Mouse (Mus musculus): Measurements from ENCODE around the gene Gnb2. TPM values are rescaled to one million over a fixed set of nuclear protein-coding genes. Genes with fewer than 3 reads are reported as not detected.

Gnb2 gene
- polyA plus RNA-seq, 1 experiment, result 645 TPM

- H3K27ac ChIP-seq (ENCODE audit: insufficient read depth, low read depth, low read length), result no peak overlapping the region
- 76% methylated on average over 12 of the region's 12 CpGs for WGBS
- no peak for DNase-seq
Measured at GRCm38 (mm10) chr5:137569031-137569430, 35.7 kb upstream of the Gnb2 start.

DNA sequence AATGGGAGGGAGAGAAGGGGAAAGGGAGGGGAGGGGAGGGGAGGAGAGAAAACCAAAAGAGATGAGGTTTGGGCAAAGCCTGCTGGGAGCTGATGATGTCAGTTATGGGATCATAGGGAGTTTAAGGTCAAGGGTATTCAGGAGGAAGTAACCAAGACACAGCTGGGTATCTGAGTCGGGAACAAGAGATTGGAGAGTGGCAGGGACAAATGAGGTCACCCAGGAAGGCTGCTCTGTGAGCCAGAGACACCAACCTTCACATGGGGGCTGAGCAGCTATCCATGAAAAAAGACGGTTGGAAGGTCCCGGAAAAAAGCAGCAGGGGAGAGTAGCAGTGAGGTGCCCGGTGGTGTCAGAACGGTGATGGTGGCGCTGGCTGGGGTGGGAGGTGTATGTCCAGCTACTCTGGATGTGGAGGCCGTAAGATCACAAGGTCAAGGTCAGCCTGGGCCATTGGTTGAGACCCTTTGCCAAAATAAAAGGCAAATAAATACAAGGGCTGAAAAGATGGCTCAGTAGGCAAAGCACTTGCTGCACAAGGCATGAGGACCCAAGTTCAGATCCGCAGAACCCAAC lies 35.0 kb upstream of the Gnb2 start:
- no peaks in the 10 kb centered on the region for H3K4me1 ChIP-seq (ENCODE audit: control insufficient read depth, insufficient read depth, low read length)
- H3K27ac ChIP-seq (ENCODE audit: insufficient read depth, low read depth, low read length), result no peak overlapping the region
- TF ChIP-seq CTCF (conservative IDR thresholded peaks at IDR 0.05; ENCODE audit: insufficient read depth, insufficient read length, low read depth, low read length), result no peak
- no peak overlapping the region for H3K4me3 ChIP-seq (ENCODE audit: insufficient read depth, low read depth, low read length)
- 68% methylated on average over 8 of the region's 8 CpGs for WGBS
- DNase-seq, result no peak
- no peaks in the 10 kb centered on the region for H3K27me3 ChIP-seq (replicated peaks; ENCODE audit: control insufficient read depth, insufficient read depth, low read length)
- H3K36me3 ChIP-seq (ENCODE audit: control insufficient read depth, insufficient read depth, low read length), result no peaks in the 10 kb centered on the region

More at GRCm38 (mm10) chr5:137569031-137569430, 35.7 kb upstream of the Gnb2 start:
- Histone ChIP-seq H3K4me3 (ENCODE audit: insufficient read depth, low read depth, low read length) (no peak overlapping the region), H3K36me3 (ENCODE audit: control insufficient read depth, insufficient read depth, low read length) (no peaks in the 10 kb centered on the region), H3K27me3 (replicated peaks; ENCODE audit: control insufficient read depth, insufficient read depth, low read length) (no peaks in the 10 kb centered on the region), H3K4me1 (ENCODE audit: control insufficient read depth, insufficient read depth, low read length) (no peaks in the 10 kb centered on the region)
- TF ChIP-seq CTCF (conservative IDR thresholded peaks at IDR 0.05; ENCODE audit: insufficient read depth, insufficient read length, low read depth, low read length) (no peak), POLR2A (IDR thresholded peaks at IDR 0.05; ENCODE audit: low read depth, low read length) (no peak)

DNA sequence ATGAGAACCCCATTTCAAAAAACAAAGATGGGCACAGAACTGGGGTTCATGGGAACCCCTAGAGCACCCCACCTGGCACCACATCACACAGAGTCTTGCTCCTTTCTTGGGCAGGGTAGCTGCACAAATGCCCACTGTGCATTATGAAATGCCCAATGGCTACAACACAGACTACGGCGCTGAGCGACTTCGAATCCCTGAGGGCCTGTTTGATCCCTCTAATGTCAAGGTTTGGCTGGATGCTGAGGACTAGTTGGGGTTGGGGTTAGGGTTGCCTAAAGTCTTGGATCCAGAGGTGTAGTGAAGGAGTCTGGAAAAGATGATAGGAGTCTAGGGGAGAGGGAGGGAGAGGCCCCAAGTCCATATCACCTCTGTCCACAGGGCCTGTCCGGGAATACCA lies 33.1 kb upstream of the Gnb2 start:
- DNase-seq, result no peak
- no peaks in the 10 kb centered on the region for H3K4me1 ChIP-seq (ENCODE audit: control insufficient read depth, insufficient read depth, low read length)
- no peak overlapping the region for H3K4me3 ChIP-seq (ENCODE audit: insufficient read depth, low read depth, low read length)
- WGBS, result 97% methylated on average over 5 of the region's 5 CpGs
- no peak overlapping the region for H3K27ac ChIP-seq (ENCODE audit: insufficient read depth, low read depth, low read length)
- TF ChIP-seq CTCF (conservative IDR thresholded peaks at IDR 0.05; ENCODE audit: insufficient read depth, insufficient read length, low read depth, low read length) (no peak), POLR2A (IDR thresholded peaks at IDR 0.05; ENCODE audit: low read depth, low read length) (no peak)
- no peaks in the 10 kb centered on the region for H3K36me3 ChIP-seq (ENCODE audit: control insufficient read depth, insufficient read depth, low read length)
- no peaks in the 10 kb centered on the region for H3K27me3 ChIP-seq (replicated peaks; ENCODE audit: control insufficient read depth, insufficient read depth, low read length)

DNA sequence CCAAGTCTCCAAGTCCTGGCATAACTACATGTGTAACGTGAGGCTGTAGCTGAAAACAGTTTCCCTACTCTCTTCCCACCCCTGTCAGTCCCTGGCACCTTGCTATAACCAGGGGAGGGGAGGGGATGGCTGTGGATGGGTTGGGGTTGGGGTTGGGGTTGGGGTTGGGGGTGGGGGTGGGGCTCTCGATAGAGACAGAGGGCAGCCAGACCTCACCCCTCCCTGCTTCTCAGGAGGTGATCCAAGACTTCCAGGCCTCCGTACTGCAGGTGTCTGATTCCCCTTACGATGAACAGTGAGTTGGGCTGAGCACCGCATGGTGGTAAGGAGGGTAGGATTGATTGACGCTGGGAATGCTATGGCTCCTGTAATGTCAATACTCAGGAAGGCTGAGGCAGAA lies 32.4 kb upstream of the Gnb2 start:
- H3K4me3 ChIP-seq (ENCODE audit: insufficient read depth, low read depth, low read length), result no peak overlapping the region
- no peaks in the 10 kb centered on the region for H3K36me3 ChIP-seq (ENCODE audit: control insufficient read depth, insufficient read depth, low read length)
- no peak overlapping the region for H3K27ac ChIP-seq (ENCODE audit: insufficient read depth, low read depth, low read length)
- no peaks in the 10 kb centered on the region for H3K27me3 ChIP-seq (replicated peaks; ENCODE audit: control insufficient read depth, insufficient read depth, low read length)
- DNase-seq, result no peak
- WGBS, result 76% methylated on average over 6 of the region's 6 CpGs
- TF ChIP-seq POLR2A (IDR thresholded peaks at IDR 0.05; ENCODE audit: low read depth, low read length), result no peak
- TF ChIP-seq CTCF (conservative IDR thresholded peaks at IDR 0.05; ENCODE audit: insufficient read depth, insufficient read length, low read depth, low read length), result no peak
- H3K4me1 ChIP-seq (ENCODE audit: control insufficient read depth, insufficient read depth, low read length), result no peaks in the 10 kb centered on the region

- H3K4me1 ChIP-seq (ENCODE audit: control insufficient read depth, insufficient read depth, low read length), result no peaks in the 10 kb centered on the region
- no peaks in the 10 kb centered on the region for H3K27me3 ChIP-seq (replicated peaks; ENCODE audit: control insufficient read depth, insufficient read depth, low read length)
- 81% methylated on average over 10 of the region's 10 CpGs for WGBS
- H3K36me3 ChIP-seq (ENCODE audit: control insufficient read depth, insufficient read depth, low read length), result no peaks in the 10 kb centered on the region
- TF ChIP-seq POLR2A (IDR thresholded peaks at IDR 0.05; ENCODE audit: low read depth, low read length) (no peak), CTCF (conservative IDR thresholded peaks at IDR 0.05; ENCODE audit: insufficient read depth, insufficient read length, low read depth, low read length) (no peak)
- DNase-seq, result no peak
- H3K4me3 ChIP-seq (ENCODE audit: insufficient read depth, low read depth, low read length), result no peak overlapping the region
- H3K27ac ChIP-seq (ENCODE audit: insufficient read depth, low read depth, low read length), result no peak overlapping the region
Measured at GRCm38 (mm10) chr5:137562965-137563364, 29.7 kb upstream of the Gnb2 start.

- WGBS, result 63% methylated on average over 6 of the region's 6 CpGs
- DNase-seq, result no peak
- Histone ChIP-seq H3K36me3 (ENCODE audit: control insufficient read depth, insufficient read depth, low read length) (no peaks in the 10 kb centered on the region), H3K4me1 (ENCODE audit: control insufficient read depth, insufficient read depth, low read length) (no peaks in the 10 kb centered on the region), H3K4me3 (ENCODE audit: insufficient read depth, low read depth, low read length) (no peak overlapping the region), H3K27me3 (replicated peaks; ENCODE audit: control insufficient read depth, insufficient read depth, low read length) (no peaks in the 10 kb centered on the region), H3K27ac (ENCODE audit: insufficient read depth, low read depth, low read length) (no peak overlapping the region)
- TF ChIP-seq POLR2A (IDR thresholded peaks at IDR 0.05; ENCODE audit: low read depth, low read length), result no peak
- no peak for TF ChIP-seq CTCF (conservative IDR thresholded peaks at IDR 0.05; ENCODE audit: insufficient read depth, insufficient read length, low read depth, low read length)
Measured at GRCm38 (mm10) chr5:137561556-137561955, 28.2 kb upstream of the Gnb2 start.

GRCm38 (mm10) chr5:137553898-137554297 lies 20.6 kb upstream of the Gnb2 start:
- 49% methylated on average over 11 of the region's 11 CpGs for WGBS
- Histone ChIP-seq H3K27ac (ENCODE audit: insufficient read depth, low read depth, low read length) (no peak overlapping the region), H3K36me3 (ENCODE audit: control insufficient read depth, insufficient read depth, low read length) (no peaks in the 10 kb centered on the region), H3K4me1 (ENCODE audit: control insufficient read depth, insufficient read depth, low read length) (no peaks in the 10 kb centered on the region), H3K4me3 (ENCODE audit: insufficient read depth, low read depth, low read length) (no peak overlapping the region), H3K27me3 (replicated peaks; ENCODE audit: control insufficient read depth, insufficient read depth, low read length) (no peaks in the 10 kb centered on the region)
- TF ChIP-seq POLR2A (IDR thresholded peaks at IDR 0.05; ENCODE audit: low read depth, low read length) (no peak), CTCF (conservative IDR thresholded peaks at IDR 0.05; ENCODE audit: insufficient read depth, insufficient read length, low read depth, low read length) (no peak)
- no peak for DNase-seq
